Mouse (Mus musculus) midbrain, embryonic 14.5 days (tissue): ENCODE results near the gene Lgals1. TPM values are rescaled to one million over a fixed set of nuclear protein-coding genes. Genes with fewer than 3 reads are reported as not detected.

Experiments used
- ATAC-seq: fragments of 200-750 bp; cut with Nextera tagmentation; 2 replicates; pipeline ENCODE4 v1.8.0; 2017; ENCODE audit warnings: moderate number of reproducible peaks, moderate library complexity; ENCODE audit not compliant: low FRiP score, low TSS enrichment
- DNase-seq: peaks from one replicate; pipeline ENCODE4 v3.0.0-alpha.2; 2015
- H3K27ac ChIP-seq: fragments of 300-500 bp; sonication (generic); replicated peaks from 2 replicates; pipeline ENCODE4 v1.5.1; 2014; ENCODE audit warnings: mild to moderate bottlenecking, low read depth, low read length, moderate library complexity
- H3K27me3 ChIP-seq: fragments of 300-500 bp; sonication (generic); 2 replicates; pipeline ENCODE4 v1.6.1; 2014; ENCODE audit warnings: low read length, control low read depth, mixed read lengths; ENCODE audit not compliant: control insufficient read depth, insufficient read depth
- H3K36me3 ChIP-seq: fragments of 300-500 bp; sonication (generic); 2 replicates; pipeline ENCODE4 v1.6.1; 2014; ENCODE audit warnings: low read length, control low read depth; ENCODE audit not compliant: control insufficient read depth, insufficient read depth
- H3K4me1 ChIP-seq: fragments of 300-500 bp; sonication (generic); 2 replicates; pipeline ENCODE4 v1.6.1; 2014; ENCODE audit warnings: mild to moderate bottlenecking, antibody characterized with exemption, low read length, control low read depth; ENCODE audit not compliant: control insufficient read depth, insufficient read depth
- H3K4me2 ChIP-seq: fragments of 300-500 bp; sonication (generic); 2 replicates; pipeline ENCODE4 v1.6.1; 2014; ENCODE audit warnings: mild to moderate bottlenecking, low read length, moderate library complexity
- H3K4me3 ChIP-seq: fragments of 300-500 bp; sonication (generic); replicated peaks from 2 replicates; pipeline ENCODE4 v1.5.1; 2014; ENCODE audit warnings: low read depth, low read length
- H3K9ac ChIP-seq: fragments of 300-500 bp; sonication (generic); replicated peaks from 2 replicates; pipeline ENCODE4 v1.6.1; 2014; ENCODE audit warnings: mild to moderate bottlenecking, low read length, moderate library complexity
- H3K9me3 ChIP-seq: fragments of 300-500 bp; sonication (generic); 2 replicates; pipeline ENCODE4 v1.6.1; 2016; ENCODE audit warnings: low read length, control low read depth, mixed read lengths; ENCODE audit not compliant: control insufficient read depth
- WGBS: fragments of 180-500 bp; shearing (Covaris S2); extraction: QIAGEN DNeasy Blood & Tissue Kit; methylation state at CpG from one replicate; pipeline ENCODE4 v1.1.7; 2014; 5-methylcytosine and 5-hydroxymethylcytosine counted together
- polyA plus RNA-seq: library from polyadenylated mRNA; unstranded; fragments of >200 nt; fragmentation: Nextera tagmentation; extraction: Ambion mirVana; gene quantifications from 2 replicates; pipeline ENCODE4 v1.2.1, GENCODE M21; 2014

The Lgals1 gene
- polyA plus RNA-seq, 1 experiment from 2014 or later = 101 TPM

DNA sequence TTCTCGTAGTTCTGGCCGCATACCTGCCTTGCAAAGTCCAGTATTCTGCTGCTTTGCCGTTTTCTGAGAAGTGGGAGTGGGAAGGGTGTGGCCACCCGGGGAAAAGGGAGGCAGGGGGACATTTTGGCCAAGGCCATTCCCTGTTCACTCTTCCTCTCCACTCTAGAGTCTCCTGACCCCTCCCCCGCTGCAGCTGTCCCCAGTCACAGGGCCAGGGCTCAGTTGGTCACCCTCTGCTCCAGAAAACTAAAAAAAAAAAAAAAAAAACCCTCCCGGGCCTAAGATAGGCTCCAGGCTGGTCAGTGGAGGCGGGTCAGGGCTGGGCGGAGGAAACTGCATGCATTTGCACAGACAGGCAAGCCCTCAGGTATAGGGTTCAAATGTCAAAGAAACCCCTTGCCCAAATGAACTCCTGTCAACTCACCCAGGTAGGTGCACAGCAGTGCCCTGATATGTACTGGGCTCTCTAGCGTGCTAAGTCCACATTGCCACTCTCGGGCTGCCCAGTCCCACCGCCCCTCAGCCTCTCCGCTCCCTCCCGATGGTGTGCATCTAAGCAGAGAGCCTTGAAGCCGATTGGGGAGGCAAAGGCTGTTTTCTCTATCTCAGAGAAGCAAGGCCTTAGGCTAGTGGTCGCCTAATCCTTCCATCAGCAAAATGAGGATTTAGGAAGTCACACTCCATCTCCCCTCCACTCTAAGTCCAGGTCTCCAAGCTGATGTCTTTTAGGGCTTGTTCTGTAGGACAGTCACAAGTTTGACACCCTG, 679 bp downstream of the Lgals1 start:
- Histone ChIP-seq H3K9me3 (no peaks in the 10 kb centered on the region), H3K27ac (no peak overlapping the region), H3K4me2 (peak overlapping the region; percentile 59), H3K4me3 (no peak overlapping the region), H3K4me1 (peaks cover 13% of the 10 kb centered on the region), H3K27me3 (peaks cover 4% of the 10 kb centered on the region; the same call in 1 of the 2 replicates), H3K36me3 (no peaks in the 10 kb centered on the region), H3K9ac (peak overlapping the region; percentile 29; the same call in 1 of the 2 replicates)
- DNase-seq = no peak
- ATAC-seq = no peak
- WGBS = 21% methylated on average over 15 of the region's 15 CpGs

- H3K9me3 ChIP-seq = no peaks in the 10 kb centered on the region
- H3K4me2 ChIP-seq = peak overlapping the region; percentile 59
- H3K27me3 ChIP-seq = peaks cover 4% of the 10 kb centered on the region; the same call in 1 of the 2 replicates
- H3K27ac ChIP-seq = no peak overlapping the region
- peak overlapping the region; percentile 24 for H3K4me3 ChIP-seq
- DNase-seq (peak; percentile 57), ATAC-seq (peak; percentile 25; the same call in 1 of the 2 replicates)
- H3K4me1 ChIP-seq = peaks cover 13% of the 10 kb centered on the region
- H3K9ac ChIP-seq = peak overlapping the region; percentile 29; the same call in 1 of the 2 replicates
- H3K36me3 ChIP-seq = no peaks in the 10 kb centered on the region
- WGBS = under 1% methylated on average over 34 of the region's 35 CpGs
Measured at GRCm38 (mm10) chr15:78927788-78928457, 1.4 kb downstream of the Lgals1 start.

GRCm38 (mm10) chr15:78928539-78928938, 2.0 kb downstream of the Lgals1 start:
- Histone ChIP-seq H3K27ac (no peak overlapping the region), H3K4me2 (peak overlapping the region; percentile 59), H3K9ac (no peak overlapping the region; the same call in 1 of the 2 replicates), H3K4me1 (peaks cover 13% of the 10 kb centered on the region), H3K36me3 (no peaks in the 10 kb centered on the region), H3K27me3 (peaks cover 4% of the 10 kb centered on the region; the same call in 1 of the 2 replicates), H3K4me3 (no peak overlapping the region), H3K9me3 (no peaks in the 10 kb centered on the region)
- ATAC-seq (no peak), DNase-seq (no peak)
- 55% methylated on average over 8 of the region's 8 CpGs for WGBS

DNA sequence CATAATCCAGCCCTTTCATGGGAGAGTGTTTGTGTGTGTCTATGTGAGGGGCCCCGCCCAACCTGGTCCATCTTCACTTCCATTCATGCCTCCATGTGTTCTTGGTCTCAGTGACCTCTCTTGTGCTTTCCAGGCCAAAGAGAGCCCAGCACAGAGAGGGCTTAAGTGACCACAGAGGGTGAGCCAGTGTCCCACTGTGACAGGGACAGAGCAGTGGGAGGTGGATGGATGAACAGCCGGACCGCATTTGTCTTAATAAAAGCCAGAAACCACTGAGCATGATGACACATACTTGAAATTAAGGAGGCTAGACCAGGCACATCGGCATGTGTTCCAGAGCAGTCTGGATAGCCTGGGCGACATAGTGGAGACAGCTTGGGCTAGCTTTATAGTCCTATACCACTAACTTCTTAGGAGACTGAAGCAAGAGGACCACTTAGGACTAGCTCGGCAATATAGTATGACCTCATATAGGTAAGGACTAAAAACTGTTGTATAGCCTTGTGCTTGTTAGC, 3.7 kb downstream of the Lgals1 start:
- no peak overlapping the region for H3K27ac ChIP-seq
- H3K27me3 ChIP-seq = peaks cover 4% of the 10 kb centered on the region; the same call in 1 of the 2 replicates
- no peak overlapping the region for H3K9ac ChIP-seq
- no peaks in the 10 kb centered on the region for H3K36me3 ChIP-seq
- ATAC-seq (no peak), DNase-seq (no peak)
- H3K4me3 ChIP-seq = no peak overlapping the region
- peaks cover 13% of the 10 kb centered on the region for H3K4me1 ChIP-seq
- no peak overlapping the region for H3K4me2 ChIP-seq
- 93% methylated on average over 6 of the region's 6 CpGs for WGBS
- H3K9me3 ChIP-seq = no peaks in the 10 kb centered on the region

GRCm38 (mm10) chr15:78930801-78931426, 4.4 kb downstream of the Lgals1 start:
- H3K9ac ChIP-seq = no peak overlapping the region
- no peak overlapping the region for H3K4me2 ChIP-seq
- no peaks in the 10 kb centered on the region for H3K9me3 ChIP-seq
- no peak overlapping the region for H3K4me3 ChIP-seq
- DNase-seq (no peak), ATAC-seq (no peak)
- WGBS = 91% methylated on average over 7 of the region's 7 CpGs
- H3K27ac ChIP-seq = no peak overlapping the region
- H3K4me1 ChIP-seq = peaks cover 16% of the 10 kb centered on the region
- H3K27me3 ChIP-seq = peaks cover 4% of the 10 kb centered on the region; the same call in 1 of the 2 replicates
- H3K36me3 ChIP-seq = no peaks in the 10 kb centered on the region

DNA sequence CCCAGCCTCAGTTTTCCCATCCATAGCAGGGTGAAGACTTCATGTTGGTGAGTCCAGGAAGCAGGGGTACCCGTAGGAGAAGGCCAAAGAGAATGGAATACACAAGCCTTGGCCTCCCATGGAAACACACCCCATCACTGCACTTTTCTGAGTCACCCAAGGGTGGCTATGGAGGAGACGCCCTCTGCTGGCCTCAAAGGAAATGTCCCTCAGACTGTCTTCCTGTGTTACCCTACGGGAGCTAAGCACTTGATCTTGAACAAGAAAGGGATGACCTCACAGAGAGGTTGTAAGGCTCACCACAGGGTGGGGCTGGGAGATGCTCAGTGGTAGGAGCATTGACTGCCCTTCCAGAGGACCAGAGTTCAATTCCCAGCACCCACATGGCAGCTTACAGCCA, 5.1 kb downstream of the Lgals1 start:
- H3K36me3 ChIP-seq = no peaks in the 10 kb centered on the region
- WGBS = 23% methylated on average over 3 of the region's 3 CpGs
- DNase-seq (no peak), ATAC-seq (no peak)
- H3K27me3 ChIP-seq = peaks cover 4% of the 10 kb centered on the region; the same call in 1 of the 2 replicates
- H3K27ac ChIP-seq = no peak overlapping the region
- no peak overlapping the region for H3K4me3 ChIP-seq
- H3K9ac ChIP-seq = no peak overlapping the region
- no peak overlapping the region for H3K4me2 ChIP-seq
- H3K4me1 ChIP-seq = peaks cover 15% of the 10 kb centered on the region
- no peaks in the 10 kb centered on the region for H3K9me3 ChIP-seq

DNA sequence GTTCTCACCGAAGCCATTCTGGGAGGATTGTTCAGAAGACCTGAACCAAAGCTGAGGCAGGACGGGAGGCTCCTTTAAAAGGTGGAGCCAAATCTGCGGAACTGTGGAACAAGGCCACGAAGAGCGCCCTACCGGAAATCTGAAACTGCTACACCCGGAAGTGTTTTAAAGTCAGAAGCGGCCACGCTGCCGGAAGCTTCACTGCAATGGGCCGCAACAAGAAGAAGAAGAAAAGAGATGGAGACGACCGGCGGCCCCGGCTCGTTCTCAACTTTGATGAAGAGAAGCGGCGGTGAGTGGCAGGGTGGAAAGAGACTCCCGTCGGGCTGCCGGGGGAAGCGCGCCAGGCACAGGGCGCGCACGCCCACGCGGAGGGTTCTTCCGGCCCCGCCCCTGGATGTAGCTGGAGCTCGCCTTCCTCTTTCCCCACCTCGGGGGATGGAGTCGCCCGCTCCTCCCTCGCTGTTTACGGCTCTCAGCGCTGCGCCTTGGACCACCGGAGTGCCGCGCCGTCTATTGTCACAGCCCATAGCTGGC, 8.3 kb downstream of the Lgals1 start, which contains the start of gene Nol12:
Nol12 (plus strand) TSS at position 150 of the 537 bp plus-strand sequence.
- WGBS = under 1% methylated on average over 42 of the region's 42 CpGs
- Histone ChIP-seq H3K27ac (peak within 1 kb of the TSS; percentile 75), H3K9me3 (no peaks in the 10 kb centered on the region), H3K4me1 (peaks cover 11% of the 10 kb centered on the region), H3K27me3 (no peaks in the 10 kb centered on the region), H3K9ac (peak within 1 kb of the TSS; percentile 80), H3K36me3 (peaks cover 31% of the 10 kb centered on the region), H3K4me3 (peak within 1 kb of the TSS; percentile 66), H3K4me2 (peak within 1 kb of the TSS; percentile 68)
- ATAC-seq (peak; percentile 91), DNase-seq (peak; percentile 96)

DNA sequence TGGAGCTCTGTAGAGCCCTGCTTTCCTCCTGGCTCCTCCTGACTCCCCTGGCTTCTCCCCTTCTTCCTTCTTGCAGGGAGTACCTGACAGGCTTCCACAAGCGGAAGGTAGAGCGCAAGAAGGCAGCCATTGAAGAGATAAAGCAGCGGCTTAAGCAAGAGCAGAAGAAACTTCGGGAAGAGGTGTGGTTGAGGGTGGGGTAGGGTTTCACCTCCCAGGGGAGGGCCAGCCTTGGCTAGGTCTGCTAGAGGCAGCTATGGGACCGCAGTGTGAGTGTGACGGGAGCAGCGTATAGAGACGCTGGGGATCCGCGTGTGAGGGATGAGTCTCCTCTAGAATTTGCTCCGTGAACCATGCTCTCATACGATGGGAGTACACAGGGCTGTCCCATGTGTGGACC, 9.9 kb downstream of the Lgals1 start:
- ATAC-seq = no peak

More for the DNA sequence above, 9.9 kb downstream of the Lgals1 start:
- Histone ChIP-seq H3K9me3 (no peaks in the 10 kb centered on the region), H3K4me3 (no peak overlapping the region), H3K4me2 (no peak overlapping the region), H3K36me3 (peaks cover 47% of the 10 kb centered on the region), H3K27ac (no peak overlapping the region), H3K9ac (no peak overlapping the region), H3K4me1 (peaks cover 11% of the 10 kb centered on the region), H3K27me3 (no peaks in the 10 kb centered on the region)
- 95% methylated on average over 12 of the region's 12 CpGs for whole genome bisulfite sequencing
- DNase-seq = no peak
